Mouse (Mus musculus): ENCODE data around the gene Cast. TPM values are rescaled to one million over a fixed set of nuclear protein-coding genes. Genes with fewer than 3 reads are reported as not detected.

The Cast gene
- polyA plus RNA-seq, 1 experiment from 2014 or later: 42.5 TPM

Other genes with a start within 250 kb of the Cast start
- 13.8 and 15.4 TPM in 2 replicates for gene Erap1, start 169.2 kb downstream of the Cast start, polyA plus RNA-seq (2014; fragmentation: Nextera tagmentation; extraction: Ambion mirVana)